Mouse (Mus musculus) lung, adult 2 months (tissue): Measurements from ENCODE around the gene Gm5767.

Experiments
- CTCF ChIP-seq: fragments of 200-500 bp; IDR thresholded peaks from 2 replicates; pipeline ENCODE4 v1.5.1; 2011; ENCODE audit warnings: mild to moderate bottlenecking, low read length, control low read depth; ENCODE audit not compliant: insufficient read depth
- POLR2A ChIP-seq: fragments of 200-500 bp; IDR thresholded peaks from 2 replicates; pipeline ENCODE4 v1.6.1; 2011; ENCODE audit warnings: low read depth, mild to moderate bottlenecking, control low read depth, low read length, borderline replicate concordance; ENCODE audit errors: extremely low read depth

- TF ChIP-seq POLR2A (no peak), CTCF (no peak)
Measured at GRCm38 (mm10) chr16:8645546-8645945, 35.0 kb upstream of the Gm5767 start.
